Mouse (Mus musculus): ENCODE data around the gene Tmeff2.

Tmeff2 gene

DNA sequence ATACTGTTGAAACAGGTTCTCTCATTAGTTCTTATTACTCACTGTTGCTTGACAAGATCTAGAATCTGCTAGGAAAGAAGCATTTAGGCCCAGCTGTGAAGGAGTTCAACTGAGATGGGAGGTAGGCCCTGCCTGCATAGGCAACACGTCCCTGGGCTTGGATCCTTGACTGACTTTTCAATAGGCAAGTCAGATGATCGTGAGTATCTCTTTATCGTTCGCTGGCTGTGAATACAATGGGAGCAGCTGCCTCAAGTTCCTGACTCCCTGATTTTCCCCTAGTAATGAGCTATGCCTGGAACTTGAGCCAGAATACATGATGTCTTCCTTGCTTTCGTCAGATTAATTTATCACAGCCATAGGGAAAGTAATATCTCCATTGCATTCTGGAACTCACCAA, 214.3 kb downstream of the Tmeff2 start:
- no peak for DNase-seq

DNA sequence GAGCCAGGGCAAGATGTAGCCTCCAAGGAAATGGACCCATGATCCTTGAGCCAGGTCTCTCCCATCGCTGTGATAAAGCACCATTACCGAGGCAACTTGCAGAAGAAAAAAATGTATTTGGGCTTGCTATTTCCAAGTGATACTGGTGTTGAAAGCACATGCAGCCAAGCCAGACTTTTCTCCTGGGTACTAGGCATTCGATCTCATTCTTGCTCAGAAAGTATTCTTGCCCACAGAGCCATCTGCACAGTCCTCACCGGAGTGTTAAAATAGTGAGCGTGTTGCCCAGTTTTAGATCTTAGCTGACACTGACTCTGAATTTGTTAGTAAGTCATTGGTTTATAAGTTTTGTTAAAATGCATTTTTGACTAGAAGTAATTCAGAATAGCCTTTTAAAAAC, 215.3 kb downstream of the Tmeff2 start:
- no peak for DNase-seq

DNA sequence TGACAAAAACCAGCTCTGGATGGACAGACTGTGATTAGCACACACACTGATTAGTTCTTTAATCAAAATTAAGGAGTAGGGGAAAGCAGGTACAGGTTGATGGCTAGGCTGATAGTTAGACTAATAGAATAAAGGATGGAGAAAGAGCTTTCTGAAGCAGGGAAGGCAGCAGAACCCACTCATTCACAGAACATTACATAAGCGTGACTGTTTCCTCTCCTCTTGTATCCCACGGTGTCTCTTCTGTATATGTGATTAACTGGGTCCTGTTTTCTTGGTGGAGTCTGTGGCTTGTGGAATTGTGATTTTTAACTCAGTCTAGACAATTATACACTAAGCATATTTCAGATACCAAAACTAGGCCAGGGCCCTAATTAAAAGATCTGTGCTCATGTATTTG, 217.4 kb downstream of the Tmeff2 start:
- no peak for DNase-seq

DNA sequence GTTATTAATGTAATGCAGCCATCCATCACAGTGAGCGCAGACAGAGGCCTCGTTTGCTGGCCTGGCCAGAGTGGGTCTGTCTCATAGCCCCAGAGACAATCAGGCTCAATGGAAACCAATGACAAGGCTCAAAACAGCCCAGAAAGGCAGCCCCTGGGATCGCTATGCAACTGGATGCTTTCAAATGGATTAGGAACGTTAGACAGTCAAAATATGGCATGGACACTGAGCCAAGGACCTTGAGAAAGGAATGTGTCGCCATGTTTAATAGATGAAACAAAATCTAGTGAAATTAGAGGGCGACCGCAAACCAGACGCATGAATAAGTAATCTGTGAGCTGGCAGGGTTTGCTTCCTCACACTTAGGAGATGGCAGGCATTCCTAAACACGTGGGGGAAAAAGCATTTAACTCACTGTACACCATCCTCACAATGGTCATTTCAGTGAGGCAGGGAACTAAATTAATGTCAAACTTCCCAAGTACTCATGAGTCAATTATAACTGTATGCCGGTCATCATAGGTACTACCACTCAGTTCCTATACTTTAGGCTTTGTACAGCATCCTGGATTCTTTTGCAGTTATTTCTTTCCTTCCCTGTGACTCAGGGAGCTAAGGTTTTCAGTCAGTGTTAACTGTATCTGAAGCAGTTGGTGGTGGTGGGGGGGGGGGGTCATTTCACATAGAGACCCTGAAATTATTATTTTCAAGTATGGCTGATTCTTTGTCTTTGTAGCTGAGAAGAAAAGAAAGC, 225.4 kb downstream of the Tmeff2 start:
- no peak for DNase-seq

DNA sequence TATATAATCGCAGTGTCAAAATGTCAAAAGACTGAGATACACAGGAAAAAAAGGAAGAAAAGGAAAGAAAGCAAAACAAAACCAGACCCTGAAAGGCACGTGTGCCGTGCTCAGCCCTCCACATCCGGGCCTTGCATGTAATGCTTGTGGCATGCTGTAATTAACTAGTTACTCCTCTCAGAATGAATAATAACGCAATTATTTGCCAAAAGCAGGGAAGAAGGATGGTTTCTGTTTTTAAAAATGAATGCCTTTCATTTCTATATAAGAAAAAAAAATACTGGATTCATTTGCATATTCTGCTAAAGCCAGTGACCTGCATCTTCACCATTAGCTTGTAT, 225.9 kb downstream of the Tmeff2 start:
- DNase-seq: no peak

DNA sequence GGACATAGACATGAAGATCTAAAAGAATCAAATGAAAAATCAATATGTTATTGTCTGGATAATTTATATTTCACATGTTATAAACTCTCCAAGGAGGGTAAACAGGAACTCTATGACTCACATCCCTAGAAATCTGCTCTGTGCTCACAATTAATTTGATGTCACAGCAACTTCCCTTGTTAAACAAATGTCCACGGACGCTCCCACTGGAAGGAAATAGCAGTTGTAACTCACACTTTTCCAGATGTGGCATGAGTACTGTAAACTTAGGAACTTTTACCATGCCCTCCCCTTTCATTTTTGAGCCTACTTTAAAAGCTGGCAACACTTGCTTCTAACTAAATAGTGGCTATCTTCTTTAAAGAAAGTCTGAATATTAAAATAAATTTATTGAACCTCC, 236.3 kb downstream of the Tmeff2 start:
- no peak for DNase-seq

DNA sequence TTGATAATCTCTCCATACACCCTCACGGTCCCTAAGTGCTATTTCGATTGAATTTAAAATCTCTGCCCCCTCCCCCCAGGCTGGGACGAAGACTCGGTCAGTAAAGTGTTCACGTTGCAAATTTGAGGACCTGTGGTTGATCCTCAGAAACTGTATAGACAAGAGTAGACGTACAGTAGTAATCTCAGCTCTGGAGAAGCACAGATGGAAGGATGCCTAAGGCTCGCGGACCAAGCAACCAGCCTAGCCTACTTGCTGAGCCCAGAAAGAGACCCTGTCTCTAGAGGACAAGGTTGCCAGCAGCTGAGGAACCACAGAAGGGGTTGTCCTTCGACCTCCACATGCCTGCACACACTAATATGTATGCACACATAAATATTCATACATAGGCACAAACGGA, 239.2 kb downstream of the Tmeff2 start:
- no peak for DNase-seq

DNA sequence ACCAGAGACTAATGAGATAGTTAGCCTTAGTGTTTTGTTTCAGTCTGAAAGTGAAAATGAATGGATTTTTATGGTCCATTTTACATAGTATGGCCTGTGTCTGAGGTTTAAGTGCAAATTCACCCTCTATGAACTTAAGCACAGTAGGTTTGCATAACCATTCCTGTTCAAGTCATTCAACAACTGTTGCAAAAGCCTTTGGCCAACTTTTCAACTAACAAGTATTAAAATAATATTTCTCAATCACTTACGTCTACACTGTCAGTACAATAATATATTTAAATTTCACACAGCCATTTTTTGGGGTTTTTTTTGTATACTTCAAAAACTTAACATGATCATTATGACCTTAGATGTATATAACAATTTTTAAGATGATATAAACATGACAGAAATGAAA, 240.9 kb downstream of the Tmeff2 start:
- no peak for DNase-seq

DNA sequence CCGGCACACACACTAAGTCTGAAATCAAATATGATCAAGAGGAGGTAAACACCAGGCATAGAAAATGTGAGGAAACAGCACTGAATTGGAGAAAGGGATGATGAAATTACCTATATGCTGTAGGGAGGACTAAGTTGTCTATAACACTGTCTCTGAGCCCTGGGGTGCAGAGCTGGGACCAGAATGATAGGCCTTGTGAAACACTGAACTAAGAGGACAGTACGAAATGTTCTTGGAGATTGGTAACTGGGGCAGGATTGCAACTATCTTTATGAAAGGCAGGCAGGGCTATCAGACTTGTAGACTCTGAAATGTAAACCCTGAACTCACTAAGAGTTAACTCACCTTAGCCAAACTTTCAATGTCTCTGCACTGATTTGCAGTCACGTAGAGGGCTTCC, 242.3 kb downstream of the Tmeff2 start:
- no peak for DNase-seq

DNA sequence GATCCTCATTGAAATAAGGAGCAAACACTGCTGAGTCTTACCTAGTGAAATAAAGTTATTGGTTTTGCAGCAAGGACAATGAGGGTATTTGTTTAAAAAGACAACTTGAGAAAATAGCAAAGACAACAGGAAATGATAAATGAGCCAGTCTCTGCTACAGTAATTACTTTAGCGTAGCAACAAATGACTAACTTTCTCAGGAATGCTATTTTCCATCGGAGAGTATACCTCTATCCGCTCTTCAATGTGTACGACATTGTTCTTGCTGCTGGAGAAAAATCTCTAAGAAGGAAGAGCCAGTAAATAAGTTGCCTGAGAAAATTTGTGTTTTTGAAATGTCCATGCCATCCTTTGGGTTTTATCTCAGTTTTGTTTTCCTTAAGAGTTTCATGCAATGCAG, 245.2 kb downstream of the Tmeff2 start:
- no peak for DNase-seq

DNA sequence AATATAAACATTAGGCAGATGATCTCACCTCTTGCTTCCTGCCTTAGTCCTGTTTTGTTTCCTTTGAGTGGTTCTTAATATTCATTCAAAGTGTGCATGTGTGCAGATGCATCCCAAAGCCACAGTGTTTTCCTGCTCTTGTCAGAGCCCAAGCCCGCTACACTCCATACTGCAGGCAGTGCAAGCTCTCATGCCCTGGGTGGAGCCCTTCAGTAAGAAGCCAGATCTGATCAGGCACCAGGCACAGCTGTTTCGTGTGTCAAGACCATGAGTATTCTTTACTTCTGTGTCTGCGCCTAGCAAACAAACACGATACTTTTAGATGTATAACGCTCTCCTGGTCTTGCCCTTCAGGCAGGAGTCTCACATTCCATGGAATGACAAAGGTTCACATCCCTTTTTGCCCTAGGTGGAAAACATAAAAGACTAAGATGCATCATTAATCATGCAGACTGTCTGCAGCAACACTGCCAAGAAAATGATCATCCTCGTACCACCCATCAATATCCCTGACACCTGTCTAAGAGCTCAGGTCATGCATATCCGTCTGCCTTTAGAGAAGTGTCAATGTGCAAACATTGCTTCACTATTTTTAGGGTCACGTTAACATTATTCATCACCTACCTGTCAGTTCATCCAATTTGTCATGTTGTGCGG, 248.2 kb downstream of the Tmeff2 start:
- peak; percentile 30 to 38 for DNase-seq

DNA sequence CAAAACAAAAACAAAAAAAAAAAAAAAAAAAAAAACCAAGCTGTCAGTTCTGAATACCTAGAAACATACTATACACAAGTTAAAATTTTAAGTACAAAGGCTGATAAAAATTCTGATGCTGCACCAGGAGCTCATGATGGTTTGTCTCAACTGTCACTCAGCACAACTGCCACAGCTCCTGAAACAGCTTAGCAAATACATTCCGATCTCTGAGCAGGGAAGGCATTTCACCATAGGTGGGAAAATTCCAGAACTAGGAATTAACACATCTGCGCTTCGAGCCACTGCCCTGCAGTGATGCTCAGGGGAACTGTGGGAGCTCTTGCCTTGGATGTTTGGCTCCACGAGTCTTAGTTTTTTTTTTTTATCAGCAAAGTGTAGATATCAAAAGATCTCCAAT, 249.0 kb downstream of the Tmeff2 start:
- no peak for DNase-seq

DNA sequence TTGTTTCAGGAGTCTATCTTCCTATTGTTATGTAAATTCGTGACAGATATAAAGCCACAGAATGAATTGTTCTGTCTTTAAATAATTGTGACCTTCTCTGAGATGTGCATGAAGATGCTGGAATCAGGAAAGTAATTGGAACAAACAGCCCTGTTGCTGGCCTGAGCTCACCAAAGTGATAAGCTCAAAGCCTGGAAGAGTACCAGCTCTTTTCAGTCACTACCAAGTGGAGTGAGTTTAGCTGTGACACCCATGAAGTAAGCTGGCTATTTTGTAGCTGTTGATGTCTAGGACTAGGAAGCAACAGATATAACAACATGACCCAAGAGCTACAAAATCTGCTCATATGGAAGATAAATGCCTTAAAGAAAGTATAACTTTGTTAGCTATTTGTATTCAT, 249.4 kb downstream of the Tmeff2 start:
- no peak for DNase-seq

DNA sequence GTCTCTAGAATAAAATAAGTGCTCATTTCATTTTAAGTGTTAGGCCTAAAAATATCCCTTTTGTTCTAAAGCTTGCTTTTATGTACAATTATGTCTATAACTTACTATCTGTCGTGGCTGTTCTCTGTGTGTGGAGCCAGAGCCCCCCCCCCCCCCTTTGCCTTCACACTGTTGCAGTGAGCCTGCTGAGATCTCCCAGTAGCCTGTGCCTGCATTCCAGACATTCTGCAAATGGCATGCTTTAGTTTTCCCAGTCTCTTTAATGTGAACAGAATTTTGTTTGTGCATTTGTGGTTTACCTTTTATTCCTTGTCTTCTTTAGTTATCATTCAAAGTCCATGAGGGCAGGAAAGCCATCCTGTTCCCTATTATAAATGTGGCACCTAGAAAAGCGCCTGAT, 251.6 kb downstream of the Tmeff2 start:
- no peak for DNase-seq

DNA sequence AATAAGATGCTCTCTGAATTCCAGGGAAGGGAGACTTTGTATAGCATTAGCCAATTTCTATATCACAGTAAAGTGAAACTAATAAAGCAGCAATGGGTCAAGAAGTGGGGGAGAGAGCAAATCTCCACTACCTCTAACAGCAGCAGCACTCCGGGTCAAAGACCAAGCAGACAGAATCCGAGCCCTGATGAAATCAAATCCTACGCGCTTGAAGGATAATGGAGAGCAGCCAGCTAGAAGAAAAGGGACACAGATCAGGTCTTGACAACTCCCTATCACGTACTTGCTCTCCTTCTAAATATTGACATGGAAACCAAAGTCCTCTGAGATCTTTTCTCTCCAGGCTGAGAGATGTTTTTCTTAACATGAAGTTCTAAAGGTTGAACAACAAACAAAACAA, 252.4 kb downstream of the Tmeff2 start:
- DNase-seq: no peak

DNA sequence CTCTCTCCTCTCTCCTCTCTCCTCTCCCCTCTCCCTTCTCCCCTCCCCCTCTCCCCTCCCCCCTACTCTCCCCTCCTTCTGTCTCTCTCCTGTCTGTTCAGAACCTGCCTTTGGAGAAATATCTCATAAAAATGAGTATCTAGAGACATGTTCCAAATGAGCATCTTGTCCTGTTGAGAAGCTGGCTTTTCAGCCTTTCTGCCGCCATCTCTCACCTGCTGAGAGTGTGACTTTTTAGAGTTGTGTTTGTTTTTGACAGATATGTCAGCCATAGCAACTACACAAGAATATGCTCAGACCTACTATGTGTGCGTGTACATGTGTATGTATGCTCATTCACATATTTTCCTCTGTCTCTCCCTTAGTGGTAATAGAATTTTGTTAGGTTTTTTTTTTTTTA, 283.8 kb downstream of the Tmeff2 start:
- DNase-seq: peak; percentile 33 to 54

DNA sequence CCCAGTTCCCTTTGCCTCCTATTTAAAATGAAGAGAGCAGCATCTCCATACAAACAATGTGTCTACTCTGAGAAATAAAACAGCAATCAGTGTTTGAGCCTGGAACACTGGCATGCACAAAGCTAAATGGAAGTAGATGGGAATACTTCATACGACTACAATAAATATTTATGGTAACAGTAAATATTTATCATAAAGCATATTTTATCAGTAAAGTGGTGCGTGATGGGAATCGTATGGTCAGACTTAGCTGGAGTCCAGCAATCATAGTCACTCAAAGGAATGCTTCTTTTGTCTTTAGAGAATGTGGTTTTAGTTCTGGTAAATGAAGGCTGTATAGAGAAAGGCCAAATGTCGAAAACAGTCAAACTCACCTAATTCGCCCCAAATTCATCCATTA, 288.6 kb downstream of the Tmeff2 start:
- no peak for DNase-seq

DNA sequence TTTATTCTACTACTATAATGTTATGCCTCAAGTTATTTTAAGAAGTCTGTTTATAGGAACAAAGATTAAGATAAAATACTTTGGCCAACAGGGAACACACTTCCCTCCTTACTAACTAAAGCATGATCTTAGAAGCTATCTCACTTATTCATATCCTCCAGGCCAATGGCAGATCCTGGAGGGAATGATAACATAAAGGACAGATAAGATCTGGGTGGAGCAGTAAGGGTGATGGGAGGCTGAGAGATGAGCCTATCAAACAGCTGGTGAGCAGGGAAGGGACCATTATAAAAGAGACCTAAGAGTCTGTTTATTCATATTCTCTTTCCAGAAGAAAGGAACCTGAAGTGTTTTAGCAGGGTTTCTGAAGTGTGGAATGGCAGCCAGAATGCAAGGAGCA, 290.8 kb downstream of the Tmeff2 start:
- no peak for DNase-seq

DNA sequence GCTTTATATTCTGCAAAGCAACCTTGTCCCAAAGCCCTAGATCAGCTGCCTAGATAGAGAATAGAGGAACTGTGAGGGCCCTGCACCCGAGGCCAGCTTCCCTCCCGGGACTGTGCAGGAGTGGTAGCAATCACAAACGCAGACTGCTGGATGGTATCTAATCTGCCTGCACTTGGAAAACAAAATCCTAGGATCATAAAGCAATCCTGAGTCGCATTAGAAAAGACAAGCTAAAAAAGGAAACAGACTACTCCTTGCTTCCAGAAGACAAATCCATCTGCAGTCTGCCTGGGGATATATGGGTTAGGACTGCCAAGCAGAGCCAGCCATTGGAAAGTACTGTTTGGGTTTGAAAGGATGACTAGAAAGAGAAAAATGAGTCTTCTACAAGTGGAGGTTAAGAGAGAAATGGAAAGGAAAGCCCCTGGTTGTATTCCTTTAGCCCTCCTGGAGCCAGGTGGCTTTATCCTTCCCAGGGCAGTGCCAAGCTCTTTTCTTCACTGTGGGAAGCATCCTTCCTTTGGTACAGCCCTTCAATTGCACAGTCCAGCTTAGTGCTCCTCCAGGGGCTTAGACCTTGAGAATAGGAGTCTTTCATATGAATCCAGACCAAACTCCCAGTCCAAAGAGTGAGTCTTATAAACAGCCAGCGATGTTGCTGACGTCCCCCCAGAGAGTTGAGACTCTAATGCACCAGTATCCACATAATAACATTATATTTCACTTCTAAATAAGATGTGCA, 291.6 kb downstream of the Tmeff2 start:
- peak; percentile 29 to 35 for DNase-seq

DNA sequence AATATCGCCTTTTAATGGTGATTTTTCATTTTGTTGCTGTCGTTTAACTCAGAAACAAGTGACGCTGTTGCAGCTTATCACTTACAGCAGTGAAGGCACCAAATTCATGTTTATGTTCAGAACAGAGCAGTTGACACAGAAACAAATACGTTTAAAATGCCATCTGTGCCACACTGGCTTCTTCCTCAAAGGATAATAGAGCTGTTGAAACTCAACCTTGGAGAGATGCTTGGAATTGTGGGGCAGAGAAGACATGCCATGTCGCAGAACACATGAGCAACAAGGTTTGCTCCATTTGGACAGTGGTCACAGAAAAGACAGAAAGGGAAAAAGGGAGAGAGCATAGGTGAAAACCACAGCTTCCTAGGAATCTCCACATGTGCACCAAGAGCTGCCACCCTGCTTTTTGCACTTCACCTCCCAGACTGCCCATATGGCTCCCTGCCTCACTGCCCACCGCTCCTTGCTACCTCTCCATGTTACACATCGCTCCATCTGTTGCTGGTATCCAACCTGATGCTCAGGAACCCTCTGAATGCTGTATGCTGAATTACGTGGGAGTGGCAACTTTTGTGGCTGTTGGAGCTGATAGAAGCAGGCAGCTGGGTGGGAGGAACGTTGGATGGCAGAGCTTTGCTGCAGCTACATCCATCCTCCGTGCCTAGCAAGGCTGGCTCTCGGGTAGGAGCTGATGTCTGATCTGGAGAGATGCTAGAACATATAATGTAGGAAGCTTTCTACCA, 298.8 kb downstream of the Tmeff2 start:
- DNase-seq: peak; percentile 46 to 49

DNA sequence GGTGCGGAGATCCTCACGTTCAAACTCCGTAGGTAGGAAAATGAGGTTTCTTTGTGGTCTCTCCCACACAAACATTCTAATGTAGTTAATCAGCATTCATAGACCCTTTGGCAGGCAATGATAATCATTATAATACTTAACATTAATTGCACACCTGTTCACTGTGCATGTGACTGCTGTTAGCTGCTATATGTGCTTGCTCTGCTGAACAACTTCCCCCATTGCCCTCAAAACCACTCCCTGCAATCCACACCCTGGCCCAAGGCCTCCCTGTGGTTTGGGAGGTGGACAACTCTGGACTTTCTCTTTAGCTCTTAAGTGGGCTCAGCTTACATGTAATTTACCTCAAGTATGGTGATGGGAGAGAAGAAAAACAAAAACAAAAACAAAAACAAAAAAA, 299.5 kb downstream of the Tmeff2 start:
- no peak for DNase-seq

DNA sequence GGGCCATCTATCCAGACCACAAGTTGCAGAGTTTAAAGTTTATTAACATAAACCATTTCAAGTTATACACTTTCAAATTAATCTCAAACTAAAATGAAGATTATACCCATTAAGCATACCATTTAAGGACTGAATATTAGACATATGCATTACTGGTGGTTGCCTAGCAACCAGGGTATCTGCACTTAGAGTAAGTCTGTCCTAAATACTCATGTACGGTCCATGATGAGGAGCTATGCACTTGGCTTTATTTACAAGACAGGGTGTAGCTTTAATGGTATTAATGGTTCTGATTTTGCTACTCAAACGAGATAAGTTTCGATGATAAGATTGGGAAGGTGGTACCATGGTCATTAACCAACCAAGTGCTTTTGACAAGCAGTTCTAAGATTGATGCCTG, 315.2 kb downstream of the Tmeff2 start:
- DNase-seq: no peak

DNA sequence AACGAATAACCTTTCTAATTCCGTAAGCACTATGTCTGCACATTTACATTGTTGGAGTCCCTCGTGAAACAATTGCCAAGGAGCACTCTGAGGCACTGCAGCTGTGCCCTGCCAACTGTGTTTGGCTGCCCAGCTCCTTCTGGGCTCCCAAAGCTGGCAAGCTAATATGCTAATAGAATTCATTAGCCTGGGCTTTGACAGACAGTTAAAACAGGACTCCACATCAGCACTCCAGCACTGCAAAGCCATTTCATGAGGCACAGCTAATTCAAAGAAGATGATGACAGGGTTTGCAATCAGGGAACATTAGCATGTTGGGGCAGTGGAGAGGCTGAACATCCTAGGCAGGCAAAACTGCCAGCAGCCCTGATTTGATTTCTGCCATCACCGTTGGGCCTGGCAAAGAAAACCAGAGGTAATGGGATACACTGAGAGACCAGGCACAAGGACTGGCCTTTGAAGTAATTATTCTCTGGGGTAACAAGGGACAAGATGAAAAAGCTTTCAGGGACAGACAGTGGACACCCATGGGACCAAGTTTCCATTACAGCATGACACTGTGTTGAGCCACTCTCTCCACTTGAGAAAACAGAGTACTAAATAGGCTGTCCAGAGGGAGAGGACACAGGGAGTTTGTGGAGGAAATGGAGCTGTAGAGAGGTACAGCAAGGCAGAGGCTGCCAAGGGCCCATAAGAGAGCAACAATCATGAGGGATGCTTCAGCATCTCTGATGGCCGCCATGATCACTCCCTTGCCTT, 316.0 kb downstream of the Tmeff2 start:
- peak; percentile 25 to 30 for DNase-seq

Data from cerebellum, postnatal 25 days (tissue).